Mouse (Mus musculus): ENCODE data around the gene Ifnar2. TPM values are rescaled to one million over a fixed set of nuclear protein-coding genes. Genes with fewer than 3 reads are reported as not detected.
"Not testable (repeated sequence)": the region's sequence is repeated elsewhere in the genome, so short reads cannot be mapped to it uniquely, and the experiment has no call there.

The Ifnar2 gene
- total RNA-seq, 2 experiments from 2014 or later: 32.9 to 33.2 TPM

DNA sequence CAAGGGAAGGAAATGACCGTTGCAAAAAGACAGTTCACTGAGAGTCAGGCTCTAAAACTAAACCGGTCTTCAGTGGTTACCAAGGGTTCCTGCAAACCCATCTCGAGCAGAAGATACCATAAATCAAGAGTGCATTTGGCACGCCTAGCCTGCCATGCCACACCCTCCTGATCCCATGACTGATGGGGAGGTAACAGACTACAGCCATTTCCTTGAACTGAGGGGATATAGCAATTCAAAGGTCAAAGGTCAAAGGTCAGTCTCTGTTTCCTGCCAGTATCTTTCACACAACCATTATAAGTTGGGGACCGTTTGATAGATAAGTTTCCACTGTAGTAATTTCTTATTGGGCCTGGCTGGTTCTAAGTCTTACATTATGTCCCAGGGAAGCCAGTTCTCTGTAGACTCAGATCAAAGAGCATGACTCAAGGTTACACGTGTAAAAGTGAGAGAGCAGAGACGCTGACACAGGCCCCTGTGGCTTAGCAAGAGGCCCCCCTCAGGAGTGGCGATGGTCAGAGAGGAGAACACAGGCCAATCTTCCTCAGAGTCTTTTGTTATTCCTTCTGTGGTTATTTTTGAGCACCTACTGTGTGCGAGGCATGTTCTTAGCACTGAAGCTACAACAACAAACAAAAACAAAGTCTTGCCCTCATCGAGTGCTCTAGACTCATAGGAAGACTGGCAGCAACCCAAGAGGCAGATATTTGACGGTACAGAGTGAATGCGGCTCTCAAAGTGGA is 40.7 kb downstream of the Ifnar2 start:
- DNase-seq: no peak

GRCm38 (mm10) chr16:91415391-91416189 is 43.0 kb downstream of the Ifnar2 start:
- intact Hi-C loops (cut with DNase I): no loop called here
- DNase-seq: no peak

More for the DNA sequence above, 40.7 kb downstream of the Ifnar2 start:
- intact Hi-C loops (cut with DNase I): loop anchor here (5.0 kb wide), 1 partner anchor 74 kb away; the partner anchor contains the start of gene Ifnar1

GRCm38 (mm10) chr16:91416357-91416756 is 43.8 kb downstream of the Ifnar2 start:
- intact Hi-C loops (cut with DNase I): no loop called here
- no peak for DNase-seq

DNA sequence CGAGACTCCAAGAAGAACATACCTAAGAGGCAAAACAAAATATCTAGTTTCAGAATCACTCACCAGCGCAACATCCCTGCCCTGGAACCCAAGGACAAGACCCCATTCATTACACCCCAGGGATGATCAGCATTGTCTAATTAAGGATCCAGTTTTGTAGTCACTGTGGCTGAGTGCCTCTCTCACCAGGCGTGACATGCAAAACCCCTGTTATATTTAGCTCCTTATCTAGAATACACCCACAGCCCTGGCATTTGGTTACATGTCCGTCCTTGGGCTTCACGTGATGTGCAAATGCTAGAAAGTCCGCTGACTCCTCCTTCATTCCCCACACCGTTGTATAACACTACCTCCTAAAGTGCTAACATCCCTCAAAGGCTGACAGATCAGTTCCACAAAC is 44.4 kb downstream of the Ifnar2 start:
- intact Hi-C loops (cut with DNase I): no loop called here
- peak; percentile 27 to 49 for DNase-seq

DNA sequence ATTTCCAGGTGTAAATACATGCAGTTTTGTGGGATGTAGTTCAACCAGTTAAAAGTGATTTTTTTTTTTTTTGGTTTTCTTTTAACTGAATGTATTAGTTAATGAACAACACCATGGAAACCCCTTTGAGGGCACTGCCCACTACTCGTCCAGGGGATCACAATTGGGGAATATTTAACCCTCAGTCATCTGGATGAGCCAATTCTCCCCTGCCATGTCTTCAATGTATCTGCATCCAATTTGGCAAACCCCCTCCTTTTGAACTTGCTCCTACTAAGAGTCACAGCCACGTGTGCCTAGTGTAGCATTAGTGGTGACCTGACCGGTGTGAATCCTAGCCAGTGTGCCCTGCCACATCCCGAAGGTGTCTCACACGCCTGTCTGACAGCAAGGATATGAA is 45.9 kb downstream of the Ifnar2 start:
- intact Hi-C loops (cut with DNase I): no loop called here
- no peak for DNase-seq

DNA sequence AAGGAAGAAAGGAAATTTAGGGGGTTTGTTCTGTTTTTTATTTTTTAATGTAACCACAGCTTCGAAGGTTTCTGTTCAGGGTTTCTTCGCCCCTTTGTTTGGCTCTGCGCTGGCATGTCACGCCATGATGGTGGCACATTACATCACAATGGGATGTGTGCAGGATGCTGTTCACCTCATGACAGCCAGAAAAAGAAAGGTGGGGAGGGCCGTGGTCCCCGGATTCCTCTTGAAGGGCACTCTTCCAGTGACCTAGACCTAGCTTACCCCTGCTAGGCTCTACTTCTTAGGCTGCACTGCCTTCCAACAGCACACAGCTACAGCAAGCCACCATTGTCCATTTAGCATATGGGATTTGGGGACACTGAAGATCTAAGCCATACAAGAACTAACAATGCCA is 53.2 kb downstream of the Ifnar2 start:
- no peak for DNase-seq

DNA sequence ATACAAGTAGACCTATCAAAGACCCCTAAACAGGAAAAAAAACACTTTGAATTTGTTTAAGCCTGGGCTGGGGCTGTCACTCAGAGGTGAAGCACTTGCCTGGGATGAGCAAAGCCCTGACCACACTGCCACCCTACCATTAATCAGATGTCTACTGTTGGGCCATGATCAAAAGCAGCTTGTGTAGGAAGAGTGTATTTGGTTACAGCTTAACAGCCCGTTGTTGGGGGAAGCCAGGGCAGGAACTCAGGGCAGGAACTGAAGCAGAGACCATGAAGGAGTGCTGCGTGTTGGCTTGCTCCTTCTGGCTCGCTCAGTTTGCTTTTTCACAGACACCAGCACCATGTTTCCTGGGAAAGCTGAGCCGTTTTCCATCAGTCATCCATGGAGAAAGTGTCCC is 54.0 kb downstream of the Ifnar2 start:
- intact Hi-C loops (cut with DNase I): no loop called here
- DNase-seq: no peak

More for the DNA sequence above, 53.2 kb downstream of the Ifnar2 start:
- intact Hi-C loops (cut with DNase I): no loop called here

- intact Hi-C loops (cut with DNase I): no loop called here
These were observed 54.9 kb downstream of the Ifnar2 start for GRCm38 (mm10) chr16:91427461-91427860.

DNA sequence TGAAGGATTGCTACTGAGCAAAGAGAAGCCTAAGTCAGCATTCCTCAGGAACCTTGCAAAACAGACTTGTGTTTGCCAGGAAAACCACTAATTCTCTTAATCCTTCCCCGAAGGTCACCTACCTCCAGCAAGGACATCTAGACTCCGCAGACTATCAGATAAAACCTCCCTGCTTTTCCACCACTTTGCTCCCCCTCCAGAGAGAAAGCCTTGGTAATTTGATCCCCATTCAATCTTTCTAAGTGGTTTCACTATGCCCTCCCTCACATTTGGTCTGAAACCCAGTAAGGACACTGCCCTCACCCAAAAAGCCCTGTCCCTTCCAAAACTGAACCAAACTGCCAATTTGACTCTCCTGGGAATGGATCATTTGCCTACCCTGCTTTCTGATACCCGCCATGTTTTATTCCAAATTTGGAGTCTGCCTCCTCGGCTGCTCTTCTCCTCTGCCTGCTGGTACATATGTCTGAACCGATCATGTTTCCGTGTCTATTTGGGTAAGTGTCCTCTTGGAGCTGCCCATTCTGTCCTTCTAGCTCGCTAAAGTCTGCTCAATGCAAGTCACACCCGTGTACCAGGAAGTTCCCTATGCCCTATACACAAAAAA is 55.8 kb downstream of the Ifnar2 start:
- DNase-seq: no peak
- intact Hi-C loops (cut with DNase I): no loop called here

More at GRCm38 (mm10) chr16:91427461-91427860, 54.9 kb downstream of the Ifnar2 start:
- DNase-seq: no peak

- intact Hi-C loops (cut with DNase I): no loop called here
- no peak for DNase-seq
These were observed 60.2 kb downstream of the Ifnar2 start for GRCm38 (mm10) chr16:91432720-91433328.

DNA sequence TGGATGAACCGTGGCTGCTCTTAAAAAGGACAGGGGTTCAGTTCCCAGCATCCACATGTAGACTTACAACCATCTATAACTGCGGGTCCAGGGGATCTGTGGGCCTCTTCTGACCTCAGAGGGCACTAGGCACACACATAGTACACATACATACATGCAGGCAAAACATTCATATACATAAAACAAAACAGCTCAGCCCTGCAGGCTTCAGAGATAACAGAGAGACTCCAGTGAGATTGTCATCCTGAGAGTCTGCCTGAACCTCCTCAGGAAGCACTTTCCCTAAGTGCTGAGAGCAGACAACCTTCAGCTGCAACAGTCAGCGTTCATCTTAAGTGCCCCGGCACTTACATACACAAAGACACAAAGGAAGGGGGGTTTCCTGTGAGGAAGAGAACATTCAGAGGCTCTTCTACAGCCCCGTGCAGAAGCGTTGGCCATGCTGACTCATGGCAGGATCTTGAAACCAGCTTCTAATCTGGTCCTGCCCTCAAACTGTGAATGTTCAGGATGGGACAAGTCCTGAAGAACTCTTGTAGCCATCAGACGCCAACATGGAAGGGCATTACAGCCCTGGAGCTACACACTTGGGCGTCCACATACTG is 60.8 kb downstream of the Ifnar2 start:
- intact Hi-C loops (cut with DNase I): no loop called here
- DNase-seq: no peak

- no peak for DNase-seq
- intact Hi-C loops (cut with DNase I): no loop called here
These were observed 61.5 kb downstream of the Ifnar2 start for GRCm38 (mm10) chr16:91434119-91434518.

DNA sequence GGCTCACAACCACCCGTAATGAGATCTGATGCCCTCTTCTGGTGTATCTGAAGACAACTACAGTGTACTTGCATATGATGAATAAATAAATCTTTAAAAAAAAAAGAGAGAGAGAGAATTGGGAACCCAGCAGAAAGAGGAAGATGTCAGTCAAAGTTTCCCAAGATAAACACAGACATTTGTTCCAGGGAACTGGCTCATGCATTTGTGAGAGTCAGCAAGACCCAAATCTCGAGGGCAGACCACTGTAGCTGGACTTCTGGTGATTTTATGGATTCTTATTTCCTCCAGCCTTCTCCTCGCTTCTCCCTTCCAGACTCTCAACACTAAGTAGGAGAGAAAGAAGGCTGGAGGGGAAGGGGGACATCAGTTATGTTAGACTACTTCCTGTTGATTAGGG is 65.5 kb downstream of the Ifnar2 start:
- intact Hi-C loops (cut with DNase I): no loop called here
- no peak for DNase-seq

DNA sequence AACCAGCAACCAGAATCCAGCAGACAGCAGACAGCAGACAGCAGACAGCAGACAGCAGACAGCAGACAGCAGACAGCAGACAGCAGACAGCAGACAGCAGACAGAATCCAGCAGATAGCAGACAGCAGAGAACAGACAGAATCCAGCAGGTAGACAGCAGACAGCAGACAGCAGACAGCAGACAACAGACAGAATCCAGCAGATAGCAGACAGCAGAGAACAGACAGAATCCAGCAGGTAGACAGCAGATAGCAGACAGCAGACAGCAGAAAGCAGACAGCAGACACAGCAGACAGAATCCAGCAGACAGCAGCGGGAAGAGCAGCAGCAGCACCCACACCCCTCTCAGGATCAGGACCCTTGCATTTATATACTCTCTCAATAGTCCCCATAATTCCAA is 66.0 kb downstream of the Ifnar2 start:
- DNase-seq; intact Hi-C loops (cut with DNase I): not testable (repeated sequence)

GRCm38 (mm10) chr16:91441366-91441765 is 68.8 kb downstream of the Ifnar2 start:
- intact Hi-C loops (cut with DNase I): loop anchor here (1.0 to 10.0 kb wide), 3 partner anchors 35 to 357 kb away; partner anchors contain the start of gene Il10rb
- DNase-seq: peak; percentile 77 to 85

DNA sequence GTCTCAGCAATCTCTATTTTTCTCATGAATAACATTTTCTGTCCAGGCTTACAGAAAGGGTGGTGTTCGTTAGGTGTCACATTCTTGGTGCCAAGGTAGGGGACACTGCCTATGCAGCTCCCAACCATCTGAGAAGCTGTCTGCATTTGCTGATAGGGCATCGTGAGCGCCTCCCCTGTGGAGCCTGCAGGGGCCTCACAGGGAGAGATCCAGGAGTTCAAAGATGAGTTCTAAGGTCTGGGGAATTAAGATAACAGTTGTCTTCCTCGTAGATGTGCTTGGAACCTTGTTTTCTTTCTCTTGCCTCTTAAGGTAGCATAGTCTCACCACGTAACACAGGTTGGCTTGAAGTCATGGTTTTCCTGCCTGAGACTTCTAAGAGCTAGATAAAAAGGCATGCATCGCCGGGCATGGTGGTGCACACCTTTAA is 69.2 kb downstream of the Ifnar2 start:
- intact Hi-C loops (cut with DNase I): loop anchor here (1.0 to 10.0 kb wide), 3 partner anchors 35 to 357 kb away; partner anchors contain the start of gene Il10rb

GRCm38 (mm10) chr16:91442446-91442845 is 69.9 kb downstream of the Ifnar2 start:
- intact Hi-C loops (cut with DNase I): loop anchor here (10.0 kb wide), 1 partner anchor 358 kb away; no protein-coding TSS in a partner anchor
- DNase-seq: no peak

More for the DNA sequence above, 69.2 kb downstream of the Ifnar2 start:
- no peak for DNase-seq

GRCm38 (mm10) chr16:91443211-91443611 is 70.6 kb downstream of the Ifnar2 start:
- no peak for DNase-seq
- intact Hi-C loops (cut with DNase I): loop anchor here (10.0 kb wide), 1 partner anchor 358 kb away; no protein-coding TSS in a partner anchor

- intact Hi-C loops (cut with DNase I): loop anchor here (10.0 kb wide), 1 partner anchor 360 kb away; no protein-coding TSS in a partner anchor
- no peak for DNase-seq
These were observed 72.3 kb downstream of the Ifnar2 start for GRCm38 (mm10) chr16:91444847-91445246.

DNA sequence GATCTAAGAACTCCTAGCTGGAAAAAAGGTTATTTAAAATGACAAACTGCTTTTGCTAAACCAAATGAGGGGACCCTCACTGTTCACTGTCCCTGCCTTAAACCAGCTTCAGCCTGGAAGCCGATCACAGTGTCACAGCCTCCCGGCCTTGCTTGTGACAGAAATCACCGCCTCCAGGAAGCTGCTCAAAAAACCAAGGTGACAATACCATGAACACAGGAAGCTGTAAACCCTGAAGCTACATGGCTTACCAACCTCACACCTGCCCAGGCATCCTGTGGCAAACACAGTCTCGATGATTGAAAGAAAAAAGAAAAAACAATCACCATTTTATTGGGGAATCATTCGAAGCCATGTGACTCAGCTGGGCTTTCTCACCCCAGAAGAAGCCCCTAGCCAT is 73.0 kb downstream of the Ifnar2 start:
- no peak for DNase-seq
- intact Hi-C loops (cut with DNase I): loop anchor here (10.0 kb wide), 1 partner anchor 361 kb away; no protein-coding TSS in a partner anchor
